Mouse (Mus musculus): Measurements from ENCODE around the gene Pex5. TPM values are rescaled to one million over a fixed set of nuclear protein-coding genes. Genes with fewer than 3 reads are reported as not detected.

Gene Pex5
- total and polyA plus RNA-seq, 2 experiments = 73.7 to 79.3 TPM

GRCm38 (mm10) chr6:124447356-124447755 lies 32.5 kb upstream of the Pex5 start:
- Histone ChIP-seq H3K27me3 (ENCODE audit: control insufficient read depth, insufficient read depth, low read length) (no peaks in the 10 kb centered on the region), H3K36me3 (ENCODE audit: control insufficient read depth, insufficient read depth, low read length) (no peaks in the 10 kb centered on the region), H3K9ac (ENCODE audit: low read depth, low read length) (no peak overlapping the region), H3K4me3 (ENCODE audit: insufficient read depth, low read depth, low read length) (no peak overlapping the region), H3K79me2 (ENCODE audit: control insufficient read depth, insufficient read depth, low read length) (no peaks in the 10 kb centered on the region), H3K4me1 (ENCODE audit: control insufficient read depth, insufficient read depth, low read length) (peaks cover 6% of the 10 kb centered on the region; the same call in 1 of the 2 replicates), H3K27ac (replicated peaks; ENCODE audit: insufficient read depth, low read depth, low read length) (no peak overlapping the region)
- no peak for DNase-seq (ENCODE audit: extremely low read depth, low read depth, low spot score)
- no peak for TF ChIP-seq CTCF (IDR thresholded peaks at IDR 0.05; ENCODE audit: low read depth, low read length)
- no peak for TF ChIP-seq POLR2A (IDR thresholded peaks at IDR 0.05; ENCODE audit: extremely low read depth, insufficient read depth, low read length)
- 76% methylated on average over 2 of the region's 2 CpGs for WGBS

- Histone ChIP-seq H3K27ac (replicated peaks; ENCODE audit: insufficient read depth, low read depth, low read length) (no peak overlapping the region), H3K9ac (ENCODE audit: low read depth, low read length) (no peak overlapping the region), H3K27me3 (ENCODE audit: control insufficient read depth, insufficient read depth, low read length) (no peaks in the 10 kb centered on the region), H3K4me3 (ENCODE audit: insufficient read depth, low read depth, low read length) (no peak overlapping the region), H3K4me1 (ENCODE audit: control insufficient read depth, insufficient read depth, low read length) (peaks cover 6% of the 10 kb centered on the region; the same call in 1 of the 2 replicates), H3K36me3 (ENCODE audit: control insufficient read depth, insufficient read depth, low read length) (no peaks in the 10 kb centered on the region), H3K79me2 (ENCODE audit: control insufficient read depth, insufficient read depth, low read length) (no peaks in the 10 kb centered on the region)
- TF ChIP-seq CTCF (IDR thresholded peaks at IDR 0.05; ENCODE audit: low read depth, low read length) (no peak), POLR2A (IDR thresholded peaks at IDR 0.05; ENCODE audit: extremely low read depth, insufficient read depth, low read length) (no peak)
- WGBS = 93% methylated on average over 9 of the region's 9 CpGs
- DNase-seq (ENCODE audit: extremely low read depth, low read depth, low spot score) = no peak
These were observed 31.6 kb upstream of the Pex5 start for GRCm38 (mm10) chr6:124446459-124446858.

- no peak for DNase-seq (ENCODE audit: extremely low read depth, low read depth, low spot score)
- 73% methylated on average over 2 of the region's 2 CpGs for WGBS
- Histone ChIP-seq H3K4me3 (ENCODE audit: insufficient read depth, low read depth, low read length) (no peak overlapping the region), H3K36me3 (ENCODE audit: control insufficient read depth, insufficient read depth, low read length) (no peaks in the 10 kb centered on the region), H3K27me3 (ENCODE audit: control insufficient read depth, insufficient read depth, low read length) (no peaks in the 10 kb centered on the region), H3K9ac (ENCODE audit: low read depth, low read length) (no peak overlapping the region), H3K79me2 (ENCODE audit: control insufficient read depth, insufficient read depth, low read length) (no peaks in the 10 kb centered on the region), H3K4me1 (ENCODE audit: control insufficient read depth, insufficient read depth, low read length) (peaks cover 6% of the 10 kb centered on the region; the same call in 1 of the 2 replicates), H3K27ac (replicated peaks; ENCODE audit: insufficient read depth, low read depth, low read length) (no peak overlapping the region)
- TF ChIP-seq CTCF (IDR thresholded peaks at IDR 0.05; ENCODE audit: low read depth, low read length) (no peak), POLR2A (IDR thresholded peaks at IDR 0.05; ENCODE audit: extremely low read depth, insufficient read depth, low read length) (no peak)
These were observed 31.2 kb upstream of the Pex5 start for GRCm38 (mm10) chr6:124446024-124446423.

GRCm38 (mm10) chr6:124443338-124443737 lies 28.5 kb upstream of the Pex5 start:
- no peak overlapping the region for H3K9ac ChIP-seq (ENCODE audit: low read depth, low read length)
- no peaks in the 10 kb centered on the region for H3K79me2 ChIP-seq (ENCODE audit: control insufficient read depth, insufficient read depth, low read length)
- WGBS = 90% methylated on average over 2 of the region's 2 CpGs
- H3K4me1 ChIP-seq (ENCODE audit: control insufficient read depth, insufficient read depth, low read length) = peaks cover 5% of the 10 kb centered on the region; the same call in 1 of the 2 replicates
- no peak for DNase-seq (ENCODE audit: extremely low read depth, low read depth, low spot score)
- H3K27ac ChIP-seq (replicated peaks; ENCODE audit: insufficient read depth, low read depth, low read length) = no peak overlapping the region
- TF ChIP-seq POLR2A (IDR thresholded peaks at IDR 0.05; ENCODE audit: extremely low read depth, insufficient read depth, low read length) (no peak), CTCF (IDR thresholded peaks at IDR 0.05; ENCODE audit: low read depth, low read length) (no peak)
- H3K4me3 ChIP-seq (ENCODE audit: insufficient read depth, low read depth, low read length) = no peak overlapping the region
- no peaks in the 10 kb centered on the region for H3K27me3 ChIP-seq (ENCODE audit: control insufficient read depth, insufficient read depth, low read length)
- no peaks in the 10 kb centered on the region for H3K36me3 ChIP-seq (ENCODE audit: control insufficient read depth, insufficient read depth, low read length)

GRCm38 (mm10) chr6:124436245-124436644 lies 21.4 kb upstream of the Pex5 start:
- Histone ChIP-seq H3K9ac (ENCODE audit: low read depth, low read length) (no peak overlapping the region), H3K27me3 (ENCODE audit: control insufficient read depth, insufficient read depth, low read length) (no peaks in the 10 kb centered on the region), H3K4me3 (ENCODE audit: insufficient read depth, low read depth, low read length) (no peak overlapping the region), H3K36me3 (ENCODE audit: control insufficient read depth, insufficient read depth, low read length) (no peaks in the 10 kb centered on the region), H3K79me2 (ENCODE audit: control insufficient read depth, insufficient read depth, low read length) (no peaks in the 10 kb centered on the region), H3K27ac (replicated peaks; ENCODE audit: insufficient read depth, low read depth, low read length) (no peak overlapping the region), H3K4me1 (ENCODE audit: control insufficient read depth, insufficient read depth, low read length) (peaks cover 17% of the 10 kb centered on the region)
- TF ChIP-seq POLR2A (IDR thresholded peaks at IDR 0.05; ENCODE audit: extremely low read depth, insufficient read depth, low read length) (no peak), CTCF (IDR thresholded peaks at IDR 0.05; ENCODE audit: low read depth, low read length) (no peak)
- DNase-seq (ENCODE audit: extremely low read depth, low read depth, low spot score) = no peak
- 88% methylated on average over 7 of the region's 7 CpGs for WGBS

GRCm38 (mm10) chr6:124435173-124435572 lies 20.3 kb upstream of the Pex5 start:
- H3K4me3 ChIP-seq (ENCODE audit: insufficient read depth, low read depth, low read length) = no peak overlapping the region
- DNase-seq (ENCODE audit: extremely low read depth, low read depth, low spot score) = peak; percentile 75
- H3K27ac ChIP-seq (replicated peaks; ENCODE audit: insufficient read depth, low read depth, low read length) = peak overlapping the region; percentile 24
- H3K27me3 ChIP-seq (ENCODE audit: control insufficient read depth, insufficient read depth, low read length) = no peaks in the 10 kb centered on the region
- H3K4me1 ChIP-seq (ENCODE audit: control insufficient read depth, insufficient read depth, low read length) = peaks cover 17% of the 10 kb centered on the region
- H3K9ac ChIP-seq (ENCODE audit: low read depth, low read length) = no peak overlapping the region
- 66% methylated on average over 5 of the region's 5 CpGs for WGBS
- TF ChIP-seq CTCF (IDR thresholded peaks at IDR 0.05; ENCODE audit: low read depth, low read length) (no peak), POLR2A (IDR thresholded peaks at IDR 0.05; ENCODE audit: extremely low read depth, insufficient read depth, low read length) (no peak)
- no peaks in the 10 kb centered on the region for H3K36me3 ChIP-seq (ENCODE audit: control insufficient read depth, insufficient read depth, low read length)
- no peaks in the 10 kb centered on the region for H3K79me2 ChIP-seq (ENCODE audit: control insufficient read depth, insufficient read depth, low read length)
